Mouse (Mus musculus) intestine, postnatal 0 days (tissue): Measurements from ENCODE around the gene Spib. TPM values are rescaled to one million over a fixed set of nuclear protein-coding genes. Genes with fewer than 3 reads are reported as not detected.
A peak's percentile ranks its signal among the peaks of the same experiment; 100 is the strongest.

Experiments used
- ATAC-seq: fragments of 200-750 bp; cut with Nextera tagmentation; 2 replicates; pipeline ENCODE4 v1.8.0; 2017; ENCODE audit warnings: mild to moderate bottlenecking, moderate TSS enrichment, moderate library complexity
- H3K27ac ChIP-seq: fragments of 300-500 bp; sonication (generic); 2 replicates; pipeline ENCODE4 v1.5.1; 2014; ENCODE audit warnings: mild to moderate bottlenecking, low read depth, low read length, moderate library complexity
- H3K27me3 ChIP-seq: fragments of 300-500 bp; sonication (generic); replicated peaks from 2 replicates; pipeline ENCODE4 v1.6.1; 2014; ENCODE audit warnings: low read length, mixed read lengths; ENCODE audit not compliant: control insufficient read depth, insufficient read depth
- H3K36me3 ChIP-seq: fragments of 300-500 bp; sonication (generic); 2 replicates; pipeline ENCODE4 v1.6.1; 2014; ENCODE audit warnings: mild to moderate bottlenecking, moderate library complexity; ENCODE audit not compliant: control insufficient read depth, insufficient read depth
- H3K4me1 ChIP-seq: fragments of 300-500 bp; sonication (generic); replicated peaks from 2 replicates; pipeline ENCODE4 v1.6.1; 2014; ENCODE audit warnings: antibody characterized with exemption, low read length, mixed read lengths; ENCODE audit not compliant: control insufficient read depth, insufficient read depth
- H3K4me2 ChIP-seq: fragments of 300-500 bp; sonication (generic); replicated peaks from 2 replicates; pipeline ENCODE4 v1.6.1; 2014; ENCODE audit warnings: low read depth, mild to moderate bottlenecking, moderate library complexity
- H3K4me3 ChIP-seq: fragments of 300-500 bp; sonication (generic); 2 replicates; pipeline ENCODE4 v1.5.1; 2014; ENCODE audit warnings: low read depth, low read length
- H3K9ac ChIP-seq: fragments of 300-500 bp; sonication (generic); 2 replicates; pipeline ENCODE4 v1.6.1; 2014; ENCODE audit warnings: mild to moderate bottlenecking, low read depth, low read length
- H3K9me3 ChIP-seq: fragments of 300-500 bp; sonication (generic); 2 replicates; pipeline ENCODE4 v1.6.1; 2016; ENCODE audit warnings: mixed run types; ENCODE audit not compliant: control insufficient read depth
- CTCF ChIP-seq: sonication (generic); IDR thresholded peaks from 2 replicates; pipeline ENCODE4 v1.5.1; 2016; ENCODE audit warnings: low read depth, mild to moderate bottlenecking, control low read depth, antibody characterized with exemption, moderate library complexity
- whole genome bisulfite sequencing: fragments of 180-500 bp; shearing (Covaris S2); extraction: QIAGEN DNeasy Blood & Tissue Kit; methylation state at CpG from one replicate; pipeline ENCODE4 v1.1.7; 2014; 5-methylcytosine and 5-hydroxymethylcytosine counted together
- microRNA-seq: library from miRNA; unstranded; fragments of <30 nt; microRNA quantifications from one replicate; pipeline ENCODE4, GENCODE M21; 2016
- polyA plus RNA-seq: library from polyadenylated mRNA; unstranded; fragments of >200 nt; fragmentation: Nextera tagmentation; extraction: Ambion mirVana; gene quantifications from 2 replicates; pipeline ENCODE4 v1.2.1, GENCODE M21; 2015

Spib gene
- polyA plus RNA-seq, 1 experiment from 2014 or later, result 0.17 TPM

DNA sequence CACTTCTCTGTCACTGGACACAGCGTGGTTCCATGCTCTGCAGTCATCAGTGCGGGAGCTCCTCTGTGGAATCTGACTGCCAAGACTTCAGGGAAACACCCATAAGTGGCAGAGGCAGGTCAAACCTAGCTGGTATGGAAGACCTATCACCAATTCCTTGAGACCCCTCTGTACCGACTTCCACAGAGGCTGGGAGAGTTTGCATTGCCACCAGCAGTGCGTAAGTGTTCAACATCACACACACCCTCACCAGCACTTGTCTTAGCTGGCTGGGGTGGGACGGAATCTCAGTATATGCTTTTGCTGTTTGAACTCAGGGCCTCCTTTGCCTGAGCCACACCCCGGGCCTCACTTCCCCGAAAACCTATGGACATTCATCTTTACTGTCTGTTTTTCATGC lies 43.9 kb downstream of the Spib start:
- 85% methylated on average over 7 of the region's 7 CpGs for WGBS
- no peak for TF ChIP-seq CTCF
- Histone ChIP-seq H3K27me3 (no peaks in the 10 kb centered on the region), H3K27ac (no peak overlapping the region), H3K4me3 (no peak overlapping the region), H3K4me1 (no peaks in the 10 kb centered on the region), H3K9ac (no peak overlapping the region), H3K36me3 (peaks cover 42% of the 10 kb centered on the region), H3K9me3 (no peaks in the 10 kb centered on the region), H3K4me2 (no peak overlapping the region)
- no peak for ATAC-seq

DNA sequence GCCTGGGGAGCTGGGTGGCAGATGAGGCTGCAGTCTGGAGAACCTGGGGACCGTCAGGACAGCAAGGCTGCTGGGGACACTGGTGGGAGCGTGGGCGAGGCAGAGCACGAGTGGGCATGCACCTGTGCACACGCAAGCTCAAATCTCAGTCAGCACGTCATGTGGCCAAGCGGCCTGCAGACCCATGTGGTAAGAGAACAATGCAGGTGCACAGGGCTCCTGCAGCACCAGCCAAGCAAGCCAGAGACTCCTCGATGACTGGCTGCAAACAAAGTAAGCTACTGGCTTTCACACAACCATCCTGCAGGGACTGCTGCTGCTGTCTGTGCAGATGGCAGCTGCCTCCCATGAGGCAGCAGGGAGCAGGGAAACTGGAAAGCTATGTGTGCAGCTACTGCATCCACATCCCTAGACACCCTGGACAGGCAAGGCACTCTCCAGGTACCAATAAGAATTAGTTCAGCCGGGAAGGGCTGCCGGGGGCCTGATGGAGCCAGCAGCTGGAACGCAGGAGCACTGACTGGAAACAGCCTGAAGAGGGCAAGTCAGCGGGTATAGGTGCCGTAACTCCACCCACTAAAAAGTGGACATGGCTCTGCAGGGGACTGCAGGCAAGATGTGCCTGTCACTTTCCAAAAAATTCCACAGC lies 44.8 kb downstream of the Spib start:
- no peak overlapping the region for H3K4me2 ChIP-seq
- H3K36me3 ChIP-seq, result peaks cover 34% of the 10 kb centered on the region
- no peak overlapping the region for H3K27ac ChIP-seq
- 0 out of 2 replicates have a peak, but pooled peaks cover 5% of the 10 kb centered on the region for H3K27me3 ChIP-seq
- no peak for TF ChIP-seq CTCF
- no peaks in the 10 kb centered on the region for H3K4me1 ChIP-seq
- H3K4me3 ChIP-seq, result no peak overlapping the region
- WGBS, result 72% methylated on average over 13 of the region's 13 CpGs
- no peak overlapping the region for H3K9ac ChIP-seq
- no peaks in the 10 kb centered on the region for H3K9me3 ChIP-seq
- no peak for ATAC-seq

GRCm38 (mm10) chr7:44485572-44486195 lies 46.2 kb downstream of the Spib start:
- Histone ChIP-seq H3K9me3 (no peaks in the 10 kb centered on the region), H3K27ac (no peak overlapping the region), H3K4me3 (no peak overlapping the region), H3K36me3 (peaks cover 21% of the 10 kb centered on the region; the same call in 1 of the 2 replicates), H3K4me1 (no peaks in the 10 kb centered on the region), H3K4me2 (no peak overlapping the region), H3K27me3 (0 out of 2 replicates have a peak, but pooled peaks cover 5% of the 10 kb centered on the region), H3K9ac (no peak overlapping the region)
- ATAC-seq, result no peak
- 72% methylated on average over 7 of the region's 7 CpGs for WGBS
- TF ChIP-seq CTCF, result no peak

DNA sequence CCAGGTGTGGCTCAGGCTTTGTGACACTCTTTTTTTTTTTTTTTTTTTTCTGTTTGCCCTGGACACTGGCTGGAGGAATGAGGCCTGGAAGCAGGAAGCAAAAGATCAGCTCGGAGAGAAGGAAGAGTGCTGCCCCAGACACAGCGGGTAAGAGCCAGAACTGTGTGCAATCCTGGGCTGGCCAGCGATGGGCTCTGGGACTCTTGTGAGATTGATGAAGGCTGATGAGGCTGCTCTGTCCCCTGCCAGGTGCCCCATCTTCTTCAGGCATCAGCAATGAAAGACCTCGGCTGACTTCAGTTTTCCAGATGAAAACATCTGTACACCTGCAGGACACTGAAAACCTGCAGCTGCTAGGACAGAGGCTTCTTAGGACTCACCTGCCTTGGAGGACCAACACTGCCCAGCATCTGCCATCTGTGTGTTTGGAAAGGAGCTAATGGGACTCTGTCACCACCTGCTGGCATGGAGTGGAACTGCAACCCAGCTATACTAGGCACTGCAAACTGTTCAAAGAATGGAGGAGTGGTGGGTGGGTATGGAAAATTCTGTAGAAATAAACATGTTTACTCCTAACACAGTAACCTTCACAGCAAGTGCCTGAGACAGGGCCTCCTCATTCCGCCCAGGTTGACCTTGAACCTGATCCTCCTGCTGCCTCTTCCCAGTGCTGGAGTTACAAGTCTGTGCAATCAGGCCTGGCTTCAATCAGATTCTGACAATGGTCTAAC lies 46.9 kb downstream of the Spib start:
- Histone ChIP-seq H3K4me1 (no peaks in the 10 kb centered on the region), H3K4me3 (no peak overlapping the region), H3K9me3 (no peaks in the 10 kb centered on the region), H3K4me2 (no peak overlapping the region), H3K27me3 (0 out of 2 replicates have a peak, but pooled peaks cover 5% of the 10 kb centered on the region), H3K9ac (no peak overlapping the region), H3K27ac (no peak overlapping the region), H3K36me3 (peaks cover 14% of the 10 kb centered on the region; the same call in 1 of the 2 replicates)
- WGBS, result 31% methylated on average over 5 of the region's 5 CpGs
- peak; percentile 53; the same call in 1 of the 2 replicates for ATAC-seq
- TF ChIP-seq CTCF, result peak; percentile 98

GRCm38 (mm10) chr7:44484109-44484508 lies 47.8 kb downstream of the Spib start:
- Histone ChIP-seq H3K9ac (no peak overlapping the region), H3K27me3 (0 out of 2 replicates have a peak, but pooled peaks cover 5% of the 10 kb centered on the region), H3K27ac (no peak overlapping the region), H3K36me3 (peaks cover 7% of the 10 kb centered on the region; the same call in 1 of the 2 replicates), H3K4me1 (no peaks in the 10 kb centered on the region), H3K9me3 (no peaks in the 10 kb centered on the region), H3K4me2 (no peak overlapping the region), H3K4me3 (no peak overlapping the region)
- no peak for TF ChIP-seq CTCF
- WGBS, result 93% methylated on average over 1 of the region's 1 CpGs
- ATAC-seq, result no peak

DNA sequence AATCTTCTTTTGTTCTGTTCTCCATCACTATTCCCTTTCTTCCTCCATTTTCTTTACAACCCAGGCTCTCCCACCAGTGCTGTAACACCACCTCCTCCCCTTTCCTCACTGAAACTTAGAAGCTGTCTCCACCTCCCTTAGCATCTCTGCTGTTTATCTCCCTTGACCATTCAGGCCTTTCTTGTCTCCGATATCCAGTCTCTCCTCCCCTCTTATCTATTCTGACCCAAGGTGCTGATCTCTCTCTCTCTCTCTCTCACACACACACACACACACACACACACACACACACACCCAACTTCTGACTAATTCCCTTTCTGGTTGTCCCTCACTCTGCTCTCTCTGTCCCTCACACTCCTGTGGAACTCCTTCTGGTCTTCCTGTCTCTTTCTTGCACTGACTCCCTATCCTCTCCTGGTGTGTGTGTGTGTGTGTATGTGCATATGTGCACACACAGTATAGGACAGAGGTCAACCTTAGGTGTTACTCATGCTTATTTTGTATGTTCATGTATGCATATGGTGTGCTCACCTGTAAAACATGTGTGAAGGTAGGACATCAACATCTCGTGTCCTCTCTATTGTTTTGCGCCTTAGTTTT lies 48.9 kb downstream of the Spib start:
- Histone ChIP-seq H3K9ac (no peak overlapping the region), H3K4me2 (no peak overlapping the region), H3K9me3 (no peaks in the 10 kb centered on the region), H3K4me1 (no peaks in the 10 kb centered on the region), H3K27me3 (0 out of 2 replicates have a peak, but pooled peaks cover 5% of the 10 kb centered on the region), H3K4me3 (no peak overlapping the region), H3K36me3 (no peaks in the 10 kb centered on the region), H3K27ac (no peak overlapping the region)
- 55% methylated on average over 3 of the region's 3 CpGs for WGBS
- TF ChIP-seq CTCF, result no peak
- ATAC-seq, result no peak

Small RNAs within 50 kb of the gene (microRNA-seq; reads per million reads assigned to microRNA genes)
- gene Mir7053, result not detected

Other genes starting within 250 kb of the Spib start
- gene Clec11a, start 225.2 kb downstream of the Spib start, polyA plus RNA-seq, result 3.5 and 3.8 TPM in 2 replicates
- 0.39 and 0.44 TPM in 2 replicates for gene Shank1, start 221.8 kb downstream of the Spib start, polyA plus RNA-seq
- 0.55 and 0.58 TPM in 2 replicates for gene Syt3, start 148.0 kb downstream of the Spib start, polyA plus RNA-seq
- gene 1700008O03Rik, start 146.3 kb downstream of the Spib start, polyA plus RNA-seq, result 0.51 and 0.60 TPM in 2 replicates
- gene Lrrc4b, start 103.1 kb downstream of the Spib start, polyA plus RNA-seq, result 0.35 and 0.54 TPM in 2 replicates
- 1.5 and 1.7 TPM in 2 replicates for gene Aspdh, start 66.7 kb downstream of the Spib start, polyA plus RNA-seq
- gene Josd2, start 64.1 kb downstream of the Spib start, polyA plus RNA-seq, result 28.6 and 30.3 TPM in 2 replicates
- 68.6 and 74.8 TPM in 2 replicates for gene Emc10, start 35.5 kb downstream of the Spib start, polyA plus RNA-seq
- 4.4 and 5.2 TPM in 2 replicates for gene Fam71e1, start 35.5 kb downstream of the Spib start, polyA plus RNA-seq
- 0.13 and 0.18 TPM in 2 replicates for gene Mybpc2, start 7.4 kb downstream of the Spib start, polyA plus RNA-seq
- 16.8 and 18.3 TPM in 2 replicates for gene Pold1, start 16.8 kb upstream of the Spib start, polyA plus RNA-seq
- 71.3 and 73.9 TPM in 2 replicates for gene Nr1h2, start 21.9 kb upstream of the Spib start, polyA plus RNA-seq
- gene Napsa, start 40.3 kb upstream of the Spib start, polyA plus RNA-seq, result 0.99 and 1.1 TPM in 2 replicates
- gene Kcnc3, start 58.6 kb upstream of the Spib start, polyA plus RNA-seq, result 0.20 TPM in 2 replicates
- gene Myh14, start 138.8 kb upstream of the Spib start, polyA plus RNA-seq, result 114 and 141 TPM in 2 replicates
- gene Izumo2, start 176.7 kb upstream of the Spib start, polyA plus RNA-seq, result not detected in 2 replicates
- 35.1 and 37.0 TPM in 2 replicates for gene Vrk3, start 216.3 kb upstream of the Spib start, polyA plus RNA-seq
- 0.24 and 0.26 TPM in 2 replicates for gene Zfp473, start 219.0 kb upstream of the Spib start, polyA plus RNA-seq